Mouse (Mus musculus) myocyte (in vitro differentiated cells): ENCODE data around the gene Trrap.

Source experiments
- E2F4 ChIP-seq: IDR thresholded peaks from one replicate; pipeline ENCODE4 v1.6.1; 2011; ENCODE audit warnings: mild to moderate bottlenecking, control low read depth, moderate library complexity; ENCODE audit not compliant: insufficient read depth
- POLR2A ChIP-seq: IDR thresholded peaks from one replicate; pipeline ENCODE4 v1.6.1; 2011; ENCODE audit warnings: low read depth, mild to moderate bottlenecking, control low read depth, moderate library complexity; ENCODE audit not compliant: insufficient read length

DNA sequence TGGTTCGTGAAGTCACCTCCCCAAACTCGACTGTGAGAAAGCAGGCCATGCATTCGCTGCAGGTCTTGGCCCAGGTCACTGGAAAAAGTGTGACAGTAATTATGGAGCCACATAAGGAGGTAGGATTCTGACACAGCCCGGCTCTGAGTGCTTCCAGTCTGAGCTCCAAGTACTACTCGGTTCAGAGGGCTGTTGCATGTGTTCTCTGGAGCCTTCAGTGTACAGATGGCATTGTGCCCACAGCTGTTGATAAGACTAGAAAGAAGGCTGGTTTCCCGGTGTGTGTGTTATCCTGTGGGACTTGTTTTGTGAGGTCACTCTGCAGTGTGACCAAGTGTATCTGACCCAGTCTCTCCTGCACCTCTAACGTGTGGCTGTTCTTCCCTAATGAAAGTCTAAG, 36.6 kb downstream of the Trrap start:
- TF ChIP-seq POLR2A (no peak), E2F4 (no peak)
